23 mouse cellular contexts compared by ENCODE assay signal in the genomic region with DNA sequence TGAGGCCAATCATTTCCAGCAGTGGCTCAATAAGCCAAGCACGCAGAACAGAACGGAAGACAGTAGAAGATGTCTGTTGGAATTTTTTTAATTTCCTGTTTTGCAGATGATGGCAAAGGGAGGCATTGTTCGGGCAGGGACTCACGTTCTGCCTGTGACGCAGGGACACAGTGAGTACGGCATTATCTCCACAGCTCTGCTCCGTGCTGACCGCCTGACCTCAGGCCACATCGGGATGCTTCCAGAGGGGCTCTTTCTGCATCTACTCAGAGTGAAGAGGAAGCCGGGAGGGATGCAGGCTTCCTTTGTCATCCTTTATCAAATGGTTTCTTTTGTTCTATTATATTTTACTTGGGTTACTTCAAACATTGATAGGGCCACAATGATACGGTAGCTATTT. TPM values are rescaled to one million over a fixed set of nuclear protein-coding genes. Genes with fewer than 3 reads are reported as not detected.
DNase-seq lines count a peak whose midpoint lies in the region; ATAC-seq lines count a peak whose summit lies in the region.
"Had no signal": no experiment of that assay in that cellular context is flagged by ENCODE, and none has a peak within 500 bp of the region (broad histone marks: within the 10 kb centered on the region; RNA-seq: fewer than 3 reads in every experiment).

No protein-coding gene starts in this region.

- no peak overlapping the region for H3K27ac ChIP-seq in heart, embryonic 16.5 days (ENCODE audit: low read length)
- no peak overlapping the region for H3K27ac ChIP-seq in liver, embryonic 15.5 days (replicated peaks)
- H3K27ac ChIP-seq: embryonic facial prominence, embryonic 10.5 days; embryonic facial prominence, embryonic 12.5 days; forebrain, embryonic 13.5 days; forebrain, embryonic 15.5 days had no signal

- DNase-seq in embryo, embryonic 10.5 days (ENCODE audit: low spot score) = peak; percentile 2
- no peak for DNase-seq in embryo, embryonic 9.5 days (ENCODE audit: extremely low spot score)
- no peak for DNase-seq in heart, adult 9 months (ENCODE audit: low spot score in 2 of 2)
- no peak for DNase-seq in liver
- DNase-seq: adrenal gland, adult 8-10 months; adrenal gland, postnatal 14 days; adrenal gland, postnatal 36 days; B cell, adult 2 months; cerebellum, adult 11-12 months; cerebellum, adult 2 months; cerebellum, adult 9-10 months; embryo, embryonic 11 days; forebrain, postnatal 0 days had no signal

- no peak overlapping the region for H3K4me2 ChIP-seq in heart, embryonic 16.5 days (ENCODE audit: low read depth, low read length)
- no peak overlapping the region for H3K4me2 ChIP-seq in liver, embryonic 15.5 days
- H3K4me2 ChIP-seq: embryonic facial prominence, embryonic 12.5 days; forebrain, embryonic 13.5 days; forebrain, embryonic 15.5 days had no signal

- no peaks in the 10 kb centered on the region for H3K27me3 ChIP-seq in heart, embryonic 16.5 days (ENCODE audit: control insufficient read depth, insufficient read depth, low read length)
- no peaks in the 10 kb centered on the region for H3K27me3 ChIP-seq in liver, embryonic 15.5 days
- H3K27me3 ChIP-seq: embryonic facial prominence, embryonic 12.5 days; forebrain, embryonic 13.5 days; forebrain, embryonic 15.5 days; Patski had no signal

- WGBS in heart, embryonic 16.5 days = 55% methylated on average over 11 of the region's 11 CpGs
- WGBS in liver, embryonic 15.5 days (ENCODE audit: insufficient replicate concordance) = 70% methylated on average over 11 of the region's 11 CpGs

- no peak overlapping the region for H3K4me3 ChIP-seq in heart, embryonic 16.5 days (ENCODE audit: low read length)
- no peak overlapping the region for H3K4me3 ChIP-seq in liver, embryonic 15.5 days (replicated peaks)
- H3K4me3 ChIP-seq: embryonic facial prominence, embryonic 10.5 days; embryonic facial prominence, embryonic 12.5 days; forebrain, embryonic 13.5 days; forebrain, embryonic 15.5 days had no signal

- peak; percentile 73; the same call in 1 of the 2 replicates for ATAC-seq in heart, embryonic 16.5 days (replicated peaks; ENCODE audit: extremely low read depth, insufficient read depth, low FRiP score)
- peak; percentile 40; the same call in 1 of the 2 replicates for ATAC-seq in liver, embryonic 15.5 days (ENCODE audit: insufficient read depth)
- ATAC-seq: activated CD4-positive, CD25-positive, alpha-beta regulatory T cell, adult 4 months; CD4-positive, CD25-positive, alpha-beta regulatory T cell, adult 4 months; forebrain, embryonic 13.5 days; forebrain, embryonic 15.5 days; forebrain, postnatal 0 days; Patski had no signal

- H3K4me1 ChIP-seq in heart, embryonic 16.5 days (ENCODE audit: control insufficient read depth, insufficient read depth, low read length) = no peaks in the 10 kb centered on the region
- no peaks in the 10 kb centered on the region for H3K4me1 ChIP-seq in liver, embryonic 15.5 days (replicated peaks)
- H3K4me1 ChIP-seq: forebrain, embryonic 13.5 days; forebrain, embryonic 15.5 days had no signal

- no peak overlapping the region for H3K9ac ChIP-seq in heart, embryonic 16.5 days (ENCODE audit: low read length)
- H3K9ac ChIP-seq in liver, embryonic 15.5 days = no peak overlapping the region
- H3K9ac ChIP-seq: embryonic facial prominence, embryonic 12.5 days; forebrain, embryonic 13.5 days; forebrain, embryonic 15.5 days; forebrain, postnatal 0 days had no signal

- no peaks in the 10 kb centered on the region for H3K9me3 ChIP-seq in heart, embryonic 16.5 days (replicated peaks; ENCODE audit: control insufficient read depth, low read length)
- no peaks in the 10 kb centered on the region for H3K9me3 ChIP-seq in liver, embryonic 15.5 days (replicated peaks)
- H3K9me3 ChIP-seq: embryonic facial prominence, embryonic 10.5 days; embryonic facial prominence, embryonic 12.5 days; forebrain, embryonic 13.5 days; forebrain, embryonic 15.5 days; G1E had no signal

- no peaks in the 10 kb centered on the region for H3K36me3 ChIP-seq in heart, embryonic 16.5 days (ENCODE audit: control insufficient read depth, insufficient read depth)
- 0 out of 2 replicates have a peak, but pooled peaks cover 2% of the 10 kb centered on the region for H3K36me3 ChIP-seq in liver, embryonic 15.5 days (replicated peaks)
- H3K36me3 ChIP-seq: embryonic facial prominence, embryonic 10.5 days; embryonic facial prominence, embryonic 12.5 days; forebrain, embryonic 15.5 days; G1E had no signal

RNA-seq across cellular contexts. Expression of a gene that starts 13.3 kb away (rescaled TPM):
- polyA plus RNA-seq in heart, embryonic 16.5 days (2015; fragmentation: Nextera tagmentation; extraction: Ambion mirVana) = 2.2 and 3.5 TPM in 2 replicates
- polyA plus RNA-seq in liver, embryonic 15.5 days (2015; fragmentation: Nextera tagmentation; extraction: Ambion mirVana) = 80.5 and 120 TPM in 2 replicates
- polyA plus RNA-seq: G1E had no signal

Comparison
In these comparisons a context has a peak if more than half of its experiments do, and no peak if none do; other contexts are left out.
1. RNA of a gene that starts 13.3 kb away (polyA plus RNA-seq): 80.5 to 120 TPM in liver, embryonic 15.5 days; 2.2 to 3.5 TPM in heart, embryonic 16.5 days; every median in the first group is over 10 times any median in the second.